Mouse (Mus musculus) hindbrain, embryonic 15.5 days (tissue): ENCODE results near the gene Kifc3. TPM values are rescaled to one million over a fixed set of nuclear protein-coding genes. Genes with fewer than 3 reads are reported as not detected.
A peak's percentile ranks its signal among the peaks of the same experiment; 100 is the strongest.

ENCODE experiments used
- ATAC-seq: fragments of 200-750 bp; cut with Nextera tagmentation; 2 replicates; pipeline ENCODE4 v1.8.0; 2017; ENCODE audit warnings: low read depth, moderate number of reproducible peaks, moderate TSS enrichment; ENCODE audit not compliant: low FRiP score
- H3K27ac ChIP-seq: fragments of 300-500 bp; sonication (generic); replicated peaks from 2 replicates; pipeline ENCODE4 v1.5.1; 2015; ENCODE audit warnings: mild to moderate bottlenecking, inconsistent platforms
- H3K27me3 ChIP-seq: fragments of 300-500 bp; sonication (generic); 2 replicates; pipeline ENCODE4 v1.6.1; 2015; ENCODE audit warnings: control low read depth, inconsistent platforms
- H3K36me3 ChIP-seq: fragments of 300-500 bp; sonication (generic); 2 replicates; pipeline ENCODE4 v1.6.1; 2015; ENCODE audit warnings: control low read depth, inconsistent platforms
- H3K4me1 ChIP-seq: fragments of 300-500 bp; sonication (generic); replicated peaks from 2 replicates; pipeline ENCODE4 v1.6.1; 2015; ENCODE audit warnings: control low read depth, inconsistent platforms
- H3K4me2 ChIP-seq: fragments of 300-500 bp; sonication (generic); 2 replicates; pipeline ENCODE4 v1.6.1; 2015; ENCODE audit warnings: moderate library complexity, mild to moderate bottlenecking, inconsistent platforms
- H3K4me3 ChIP-seq: fragments of 300-500 bp; sonication (generic); 2 replicates; pipeline ENCODE4 v1.5.1; 2015; ENCODE audit warnings: mild to moderate bottlenecking, inconsistent platforms
- H3K9ac ChIP-seq: fragments of 300-500 bp; sonication (generic); 2 replicates; pipeline ENCODE4 v1.6.1; 2015; ENCODE audit warnings: inconsistent platforms
- H3K9me3 ChIP-seq: fragments of 300-500 bp; sonication (generic); 2 replicates; pipeline ENCODE4 v1.6.1; 2016; ENCODE audit warnings: control low read depth, inconsistent platforms
- WGBS: fragments of 180-500 bp; shearing (Covaris S2); methylation state at CpG from one replicate; pipeline ENCODE4 v1.1.7; 2015; 5-methylcytosine and 5-hydroxymethylcytosine counted together
- polyA plus RNA-seq: library from polyadenylated mRNA; unstranded; fragments of >200 nt; fragmentation: Nextera tagmentation; extraction: Ambion mirVana; gene quantifications from 2 replicates; pipeline ENCODE4 v1.2.1, GENCODE M21; 2015

Kifc3 gene
- polyA plus RNA-seq, 1 experiment from 2014 or later: 30.2 TPM

DNA sequence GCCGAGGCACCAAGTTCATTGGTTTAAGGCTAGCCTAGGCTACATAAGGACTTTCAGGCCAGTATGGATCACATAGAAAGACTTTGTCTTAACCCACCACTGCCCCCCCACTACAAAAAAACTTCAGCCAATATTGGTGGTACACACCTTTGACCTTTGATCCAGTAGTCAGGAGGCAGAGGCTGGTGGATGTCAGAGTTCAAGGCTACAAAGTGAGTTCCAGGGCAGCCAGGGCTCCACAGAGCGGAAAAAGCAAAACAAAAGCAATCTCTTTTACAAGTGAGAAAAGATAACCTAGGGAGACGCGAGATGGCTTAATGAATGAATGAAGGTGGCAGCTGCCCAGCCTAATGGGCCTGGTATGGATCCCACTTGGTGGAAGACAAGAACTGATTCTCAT, 48.6 kb downstream of the Kifc3 start:
- Histone ChIP-seq H3K4me2 (no peak overlapping the region), H3K4me3 (no peak overlapping the region), H3K9ac (no peak overlapping the region), H3K27me3 (no peaks in the 10 kb centered on the region), H3K36me3 (no peaks in the 10 kb centered on the region), H3K9me3 (no peaks in the 10 kb centered on the region), H3K27ac (no peak overlapping the region), H3K4me1 (no peaks in the 10 kb centered on the region)
- 79% methylated on average over 4 of the region's 4 CpGs for WGBS
- ATAC-seq: no peak

DNA sequence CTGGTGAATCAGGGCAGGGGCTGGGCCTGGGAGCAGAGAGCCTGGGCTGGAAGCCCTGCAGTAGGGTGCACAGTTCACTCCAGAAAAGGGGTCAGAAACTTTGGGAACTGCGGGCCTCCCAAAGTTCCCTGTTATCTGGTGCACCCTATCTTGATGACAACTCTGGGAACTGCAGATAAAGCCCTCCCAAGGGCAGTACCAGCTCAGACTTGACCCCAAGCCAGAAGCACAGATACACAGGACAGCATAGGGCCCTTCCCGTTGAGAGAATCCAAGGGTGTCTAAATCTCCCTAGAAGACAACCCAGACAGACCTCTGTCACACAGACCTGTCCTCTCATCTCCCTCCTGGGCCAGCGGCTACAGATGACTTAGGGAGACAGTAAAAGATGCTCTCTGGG, 52.0 kb downstream of the Kifc3 start:
- no peak overlapping the region for H3K4me2 ChIP-seq
- no peak overlapping the region for H3K27ac ChIP-seq
- H3K4me3 ChIP-seq: no peak overlapping the region
- no peaks in the 10 kb centered on the region for H3K9me3 ChIP-seq
- H3K9ac ChIP-seq: no peak overlapping the region
- WGBS: 89% methylated on average over 3 of the region's 3 CpGs
- H3K4me1 ChIP-seq: no peaks in the 10 kb centered on the region
- ATAC-seq: no peak
- no peaks in the 10 kb centered on the region for H3K36me3 ChIP-seq
- no peaks in the 10 kb centered on the region for H3K27me3 ChIP-seq

DNA sequence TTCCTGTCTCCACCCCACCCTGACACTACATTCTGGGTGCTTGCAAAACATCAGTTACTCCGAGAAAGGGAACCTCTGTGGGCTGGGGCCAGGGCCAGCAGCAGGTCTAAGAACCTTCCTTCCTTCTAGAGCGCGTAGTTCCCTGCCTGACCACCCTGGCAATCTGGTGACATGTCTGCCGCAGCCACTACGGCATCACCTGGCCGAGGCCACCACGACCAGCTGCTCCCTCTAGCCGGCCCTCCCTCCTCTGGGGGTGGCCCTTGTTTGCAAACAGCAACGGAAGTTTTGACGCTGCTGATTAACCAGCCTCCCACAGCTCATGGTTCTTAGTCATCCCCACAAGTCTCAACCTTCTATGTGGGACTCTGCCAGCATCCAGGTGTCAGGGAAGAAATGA, 53.2 kb downstream of the Kifc3 start:
- H3K27me3 ChIP-seq: no peaks in the 10 kb centered on the region
- 55% methylated on average over 10 of the region's 10 CpGs for WGBS
- no peaks in the 10 kb centered on the region for H3K9me3 ChIP-seq
- H3K4me1 ChIP-seq: 0 out of 2 replicates have a peak, but pooled peaks cover 1% of the 10 kb centered on the region
- no peak for ATAC-seq
- H3K9ac ChIP-seq: no peak overlapping the region
- no peak overlapping the region for H3K4me3 ChIP-seq
- no peak overlapping the region for H3K27ac ChIP-seq
- no peaks in the 10 kb centered on the region for H3K36me3 ChIP-seq
- no peak overlapping the region for H3K4me2 ChIP-seq

DNA sequence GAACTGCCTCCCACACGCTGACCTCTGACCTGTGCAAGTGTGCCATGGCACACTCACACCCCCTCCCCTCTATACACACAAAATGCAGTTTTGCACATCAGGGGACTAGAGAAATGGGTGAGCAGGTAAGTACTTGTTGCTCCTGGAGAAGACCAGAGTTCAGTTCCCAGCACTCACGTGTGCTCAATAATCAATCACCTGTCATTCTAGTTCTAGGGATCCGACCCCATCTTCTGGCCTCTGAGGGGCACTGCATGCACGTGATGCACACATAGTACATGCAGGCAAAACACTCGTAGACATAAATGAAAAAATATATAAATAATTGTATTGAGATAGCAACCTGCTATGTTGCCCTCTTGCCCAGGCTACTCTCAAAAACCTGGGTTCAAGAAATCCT, 55.8 kb downstream of the Kifc3 start:
- no peak overlapping the region for H3K27ac ChIP-seq
- H3K4me1 ChIP-seq: peaks cover 16% of the 10 kb centered on the region
- no peak overlapping the region for H3K4me2 ChIP-seq
- no peak for ATAC-seq
- H3K9me3 ChIP-seq: no peaks in the 10 kb centered on the region
- H3K9ac ChIP-seq: no peak overlapping the region
- WGBS: 91% methylated on average over 5 of the region's 5 CpGs
- H3K4me3 ChIP-seq: no peak overlapping the region
- no peaks in the 10 kb centered on the region for H3K36me3 ChIP-seq
- H3K27me3 ChIP-seq: no peaks in the 10 kb centered on the region

DNA sequence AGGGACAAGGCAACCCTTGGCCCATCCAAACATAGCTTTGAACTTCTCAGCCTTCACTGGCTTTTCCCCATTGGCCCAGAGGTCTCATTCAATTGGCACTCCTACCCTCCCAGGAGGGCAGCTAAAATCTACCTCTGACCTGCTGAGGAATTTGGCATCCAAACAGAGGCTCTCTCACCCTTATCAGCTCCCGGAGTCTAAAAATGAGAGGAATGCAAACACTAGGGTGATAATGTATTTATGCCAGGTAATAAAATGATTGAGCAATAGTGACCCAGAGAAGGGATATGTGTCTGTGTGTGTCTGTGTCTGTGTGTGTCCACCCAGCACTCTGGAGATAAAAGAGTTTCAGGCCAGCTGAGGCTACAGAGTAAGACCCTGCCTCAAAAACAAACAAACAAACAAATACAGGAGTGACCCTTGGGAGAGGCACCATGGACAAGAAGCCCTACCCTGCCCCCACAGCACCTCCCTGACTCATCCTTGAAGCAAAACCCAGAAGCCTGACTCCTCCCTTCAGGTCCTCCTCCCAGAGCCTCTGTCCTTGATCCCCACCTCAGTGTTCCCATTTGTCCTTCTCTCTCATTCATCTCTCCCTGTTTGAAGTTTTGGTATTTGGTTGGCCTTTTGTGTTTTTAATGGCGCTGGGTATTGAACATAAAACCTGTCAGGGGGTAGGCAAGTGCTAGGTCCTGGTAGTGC, 56.4 kb downstream of the Kifc3 start:
- no peak overlapping the region for H3K9ac ChIP-seq
- ATAC-seq: no peak
- no peaks in the 10 kb centered on the region for H3K9me3 ChIP-seq
- no peak overlapping the region for H3K27ac ChIP-seq
- no peaks in the 10 kb centered on the region for H3K27me3 ChIP-seq
- peaks cover 22% of the 10 kb centered on the region for H3K4me1 ChIP-seq
- WGBS: 87% methylated on average over 2 of the region's 2 CpGs
- no peak overlapping the region for H3K4me2 ChIP-seq
- no peak overlapping the region for H3K4me3 ChIP-seq
- no peaks in the 10 kb centered on the region for H3K36me3 ChIP-seq

DNA sequence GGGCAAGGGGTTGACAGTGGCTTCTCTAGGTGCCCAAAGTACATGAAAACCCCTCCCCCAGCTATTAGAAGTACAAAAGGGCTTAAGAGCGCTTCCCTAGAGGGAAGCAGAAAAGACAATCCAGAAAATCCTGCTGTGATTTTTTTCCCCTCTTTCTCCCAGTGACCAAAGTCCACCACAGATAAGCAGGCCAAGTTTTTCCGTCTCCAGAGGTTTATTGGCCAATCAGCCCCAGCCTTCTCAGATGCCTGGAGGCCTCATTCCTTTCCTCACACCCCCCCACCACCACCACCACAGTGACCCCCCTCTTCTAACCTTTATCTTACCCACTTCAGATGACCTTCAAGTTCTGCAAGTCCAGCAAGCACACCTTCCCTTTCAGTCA, 58.0 kb downstream of the Kifc3 start:
- Histone ChIP-seq H3K9ac (no peak overlapping the region), H3K4me1 (peaks cover 35% of the 10 kb centered on the region), H3K36me3 (no peaks in the 10 kb centered on the region), H3K27me3 (no peaks in the 10 kb centered on the region), H3K4me2 (no peak overlapping the region), H3K9me3 (no peaks in the 10 kb centered on the region), H3K27ac (no peak overlapping the region), H3K4me3 (no peak overlapping the region)
- no peak for ATAC-seq
- 57% methylated on average over 2 of the region's 2 CpGs for WGBS

DNA sequence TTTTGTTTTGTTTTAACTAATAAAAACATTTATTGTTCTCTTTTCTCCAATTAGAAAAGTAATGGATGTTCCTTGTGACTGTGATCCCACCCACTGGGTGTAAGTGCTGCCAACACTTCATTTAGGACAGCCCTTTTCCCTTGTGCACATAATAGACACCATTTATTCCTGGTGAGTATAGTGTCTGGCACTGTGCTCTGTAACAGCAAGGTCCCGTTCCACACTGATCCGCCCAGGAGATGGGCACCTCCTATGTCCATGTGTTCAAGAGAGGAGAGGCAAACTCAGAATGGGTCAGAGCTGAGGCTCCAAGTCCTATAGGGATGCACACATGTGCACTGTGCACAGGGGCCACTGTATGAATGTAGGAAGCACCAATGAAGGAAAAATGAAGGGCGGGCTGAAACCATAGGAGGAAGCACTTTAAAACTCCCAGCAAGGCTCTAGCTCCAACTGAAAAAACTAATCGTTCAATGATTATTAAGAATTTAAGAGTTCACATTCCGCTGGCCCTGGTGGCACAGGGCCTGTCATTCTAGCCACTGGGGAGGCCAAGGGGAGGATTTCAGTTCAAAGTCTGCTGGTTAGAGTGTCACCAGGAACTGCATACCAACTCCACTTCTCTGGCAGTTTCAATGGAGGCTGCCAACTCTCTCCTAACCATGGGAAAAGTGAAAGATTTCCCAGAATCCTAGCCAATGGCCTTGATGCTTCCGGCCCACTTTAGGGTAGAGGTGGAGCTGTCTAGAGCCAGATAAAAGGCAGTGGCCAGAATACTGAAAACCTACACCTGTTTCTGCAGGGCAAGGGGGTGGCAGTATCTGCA, 58.6 kb downstream of the Kifc3 start:
- H3K4me3 ChIP-seq: no peak overlapping the region
- ATAC-seq: peak; percentile 52
- H3K9ac ChIP-seq: no peak overlapping the region
- H3K4me2 ChIP-seq: no peak overlapping the region
- H3K27ac ChIP-seq: peak overlapping the region; percentile 39; the same call in 1 of the 2 replicates
- H3K27me3 ChIP-seq: no peaks in the 10 kb centered on the region
- no peaks in the 10 kb centered on the region for H3K9me3 ChIP-seq
- WGBS: 61% methylated on average over 6 of the region's 6 CpGs
- H3K36me3 ChIP-seq: no peaks in the 10 kb centered on the region
- H3K4me1 ChIP-seq: peaks cover 35% of the 10 kb centered on the region

DNA sequence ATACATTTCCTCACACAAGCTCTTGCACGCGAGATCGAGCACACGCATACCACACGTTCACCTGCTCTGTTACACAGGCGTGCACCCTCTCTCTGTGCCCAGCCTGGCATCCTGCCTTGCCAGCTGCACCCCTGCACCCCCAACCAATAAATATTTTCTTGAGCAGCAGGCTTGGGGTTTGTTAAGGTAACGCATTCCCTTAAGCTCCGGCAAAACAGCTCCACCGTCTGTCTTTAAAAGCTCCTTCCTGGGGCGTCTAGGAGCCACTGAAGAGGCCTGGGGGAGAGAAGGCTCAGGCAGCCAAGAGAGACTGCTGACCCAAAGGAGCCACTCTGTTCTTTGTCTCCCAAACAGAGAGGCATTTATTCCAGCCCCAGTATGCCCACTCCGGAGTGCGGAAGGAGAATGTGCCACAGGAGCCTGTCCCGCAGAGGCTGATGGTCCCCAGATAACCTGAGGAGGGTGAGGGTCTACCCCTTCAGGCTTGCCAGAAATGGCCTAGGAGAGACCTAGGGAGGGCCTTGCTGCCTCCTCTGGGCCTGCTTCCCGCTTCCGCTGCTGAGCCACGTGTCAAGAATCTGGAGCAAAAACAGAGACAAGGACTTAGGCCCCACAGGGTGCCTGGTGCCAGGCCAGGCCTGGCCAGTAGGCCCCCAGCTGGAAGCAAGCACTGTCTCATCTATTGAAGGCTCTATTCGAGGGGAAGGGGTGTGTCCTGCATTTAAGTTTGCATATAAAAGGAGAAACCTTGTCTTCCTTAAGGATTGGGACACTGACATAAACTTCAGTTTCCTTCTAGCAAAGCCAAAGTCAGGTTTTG, 59.4 kb downstream of the Kifc3 start:
- Histone ChIP-seq H3K36me3 (no peaks in the 10 kb centered on the region), H3K9me3 (no peaks in the 10 kb centered on the region), H3K27ac (peak overlapping the region; percentile 78), H3K4me1 (peaks cover 42% of the 10 kb centered on the region), H3K9ac (0 out of 2 replicates have a peak overlapping the region, but pooled peaks have one; percentile 6), H3K4me2 (peak overlapping the region; percentile 83), H3K4me3 (peak overlapping the region; percentile 61), H3K27me3 (no peaks in the 10 kb centered on the region)
- WGBS: 9% methylated on average over 17 of the region's 17 CpGs
- peak; percentile 43 for ATAC-seq

DNA sequence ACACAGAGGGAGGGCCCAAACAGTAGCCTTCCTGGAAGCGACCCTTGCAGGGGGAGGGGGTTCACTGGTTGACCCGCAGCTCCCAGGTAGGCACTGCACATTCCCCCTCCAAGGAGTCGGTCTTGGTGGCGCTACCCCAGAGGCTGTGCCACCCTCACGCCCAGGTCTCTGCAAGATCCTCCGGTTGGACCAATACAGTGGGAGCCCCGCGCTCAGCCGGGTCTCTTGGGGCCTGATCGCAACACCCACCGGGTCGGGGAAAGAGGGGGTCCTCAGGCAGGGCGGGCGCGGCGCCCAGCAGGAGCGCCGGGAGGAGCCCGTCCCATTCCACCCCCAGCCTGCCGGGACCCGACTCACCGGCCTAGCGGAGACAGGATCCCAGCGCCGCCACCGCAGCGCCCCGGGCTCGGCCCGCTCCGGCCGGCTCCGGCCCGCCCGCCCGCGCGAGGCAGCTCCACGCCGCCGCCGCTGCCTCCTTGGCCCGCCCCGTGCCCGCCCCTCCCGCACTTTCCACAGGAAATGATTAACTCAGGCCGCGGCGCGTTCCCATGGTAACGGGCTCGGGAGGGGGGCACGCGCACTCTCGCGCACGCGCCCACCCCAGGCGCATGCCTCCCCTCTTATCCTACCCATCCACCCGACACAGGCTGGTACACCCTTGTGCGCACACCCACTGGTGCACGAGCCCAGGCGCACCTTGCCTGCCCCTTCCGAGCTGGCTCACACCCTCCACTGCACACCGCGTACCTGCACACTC, 60.4 kb downstream of the Kifc3 start:
- ATAC-seq: peak; percentile 85
- no peaks in the 10 kb centered on the region for H3K36me3 ChIP-seq
- H3K4me3 ChIP-seq: peak overlapping the region; percentile 61
- peak overlapping the region; percentile 78 for H3K27ac ChIP-seq
- WGBS: under 1% methylated on average over 41 of the region's 66 CpGs
- H3K27me3 ChIP-seq: no peaks in the 10 kb centered on the region; the same call in 1 of the 2 replicates
- H3K4me2 ChIP-seq: peak overlapping the region; percentile 83
- H3K9ac ChIP-seq: peak overlapping the region; percentile 73
- H3K4me1 ChIP-seq: peaks cover 52% of the 10 kb centered on the region
- H3K9me3 ChIP-seq: no peaks in the 10 kb centered on the region

DNA sequence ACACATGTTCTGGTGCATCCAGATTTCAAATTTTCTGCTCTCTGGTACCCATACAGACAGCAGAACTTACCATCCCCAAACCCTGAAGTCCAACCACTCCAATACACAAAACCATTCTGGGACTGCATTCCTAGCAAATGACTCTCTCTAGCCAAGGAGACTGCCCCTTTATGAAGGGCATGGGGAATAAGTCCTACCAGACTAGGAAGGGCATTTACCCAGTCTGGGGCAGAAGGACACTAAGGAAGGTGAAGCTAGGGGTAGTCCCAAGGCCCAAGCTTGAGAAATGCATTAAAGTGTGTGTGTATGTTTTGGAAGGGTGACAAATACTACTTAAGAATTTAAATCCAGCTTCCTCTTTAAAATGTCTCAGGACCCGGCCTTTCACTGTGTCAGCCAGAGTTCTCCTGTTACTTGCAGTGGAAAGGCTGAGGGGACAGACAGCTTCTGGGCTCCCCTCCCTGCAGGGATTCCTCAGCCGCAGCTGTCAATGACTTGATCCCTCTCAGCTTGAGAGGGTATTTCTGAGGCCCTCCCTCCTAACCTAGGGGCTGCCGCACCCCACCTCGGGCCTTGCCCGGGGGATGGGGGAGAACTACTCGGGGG, 61.0 kb downstream of the Kifc3 start:
- Histone ChIP-seq H3K36me3 (no peaks in the 10 kb centered on the region), H3K4me1 (peaks cover 57% of the 10 kb centered on the region), H3K4me3 (peak overlapping the region; percentile 61), H3K27me3 (peaks cover 5% of the 10 kb centered on the region; the same call in 1 of the 2 replicates), H3K9me3 (no peaks in the 10 kb centered on the region), H3K27ac (peak overlapping the region; percentile 78), H3K4me2 (peak overlapping the region; percentile 83), H3K9ac (peak overlapping the region; percentile 73)
- under 1% methylated on average over 6 of the region's 6 CpGs for WGBS
- no peak for ATAC-seq

DNA sequence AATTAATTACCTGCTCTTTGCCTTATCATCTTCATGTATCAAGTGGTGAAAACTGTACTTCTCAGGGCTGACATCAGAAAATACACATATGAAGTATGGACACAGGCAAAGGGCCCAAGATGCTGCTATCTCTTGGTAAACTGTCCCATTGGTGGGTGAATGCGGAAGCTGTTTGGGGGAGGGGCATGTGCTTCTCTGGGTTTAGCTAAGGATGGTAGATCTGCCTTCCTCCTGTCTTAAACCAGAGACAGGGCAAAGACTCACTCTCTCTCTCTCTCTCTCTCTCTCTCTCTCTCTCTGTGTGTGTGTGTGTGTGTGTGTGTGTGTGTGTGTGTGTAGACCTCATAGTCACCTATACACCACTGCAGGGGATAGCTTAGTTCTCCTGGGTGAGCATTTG, 61.6 kb downstream of the Kifc3 start:
- no peak for ATAC-seq
- Histone ChIP-seq H3K9me3 (no peaks in the 10 kb centered on the region), H3K36me3 (no peaks in the 10 kb centered on the region), H3K27me3 (peaks cover 5% of the 10 kb centered on the region; the same call in 1 of the 2 replicates), H3K27ac (no peak overlapping the region), H3K9ac (no peak overlapping the region), H3K4me2 (peak overlapping the region; percentile 83), H3K4me1 (peaks cover 57% of the 10 kb centered on the region), H3K4me3 (no peak overlapping the region)
- 87% methylated on average over 1 of the region's 1 CpGs for WGBS
